Mouse (Mus musculus) lung, embryonic 16.5 days (tissue): Measurements from ENCODE around the gene Zfp235. TPM values are rescaled to one million over a fixed set of nuclear protein-coding genes. Genes with fewer than 3 reads are reported as not detected.

Source experiments
- ATAC-seq: fragments of 200-750 bp; cut with Nextera tagmentation; 2 replicates; pipeline ENCODE4 v1.8.0; 2017; ENCODE audit warnings: low read depth, mild to moderate bottlenecking, moderate library complexity
- H3K27ac ChIP-seq: fragments of 300-500 bp; sonication (generic); 2 replicates; pipeline ENCODE4 v1.5.1; 2014; ENCODE audit warnings: mild to moderate bottlenecking, control low read depth, low read length
- H3K27me3 ChIP-seq: fragments of 300-500 bp; sonication (generic); 2 replicates; pipeline ENCODE4 v1.6.1; 2014; ENCODE audit warnings: low read depth, low read length, mixed read lengths; ENCODE audit not compliant: control insufficient read depth, insufficient read depth
- H3K36me3 ChIP-seq: fragments of 300-500 bp; sonication (generic); 2 replicates; pipeline ENCODE4 v1.6.1; 2014; ENCODE audit warnings: low read length; ENCODE audit not compliant: control insufficient read depth, insufficient read depth
- H3K4me1 ChIP-seq: fragments of 300-500 bp; sonication (generic); replicated peaks from 2 replicates; pipeline ENCODE4 v1.6.1; 2014; ENCODE audit warnings: low read length, mixed read lengths; ENCODE audit not compliant: control insufficient read depth, insufficient read depth
- H3K4me2 ChIP-seq: fragments of 300-500 bp; sonication (generic); 2 replicates; pipeline ENCODE4 v1.6.1; 2014; ENCODE audit warnings: low read depth, low read length, control low read depth
- H3K4me3 ChIP-seq: fragments of 300-500 bp; sonication (generic); 2 replicates; pipeline ENCODE4 v1.5.1; 2014; ENCODE audit warnings: mild to moderate bottlenecking, low read length, control low read depth
- H3K9ac ChIP-seq: fragments of 300-500 bp; sonication (generic); 2 replicates; pipeline ENCODE4 v1.6.1; 2014; ENCODE audit warnings: low read length, control low read depth
- H3K9me3 ChIP-seq: fragments of 300-500 bp; sonication (generic); 2 replicates; pipeline ENCODE4 v1.6.1; 2016; ENCODE audit warnings: low read length; ENCODE audit not compliant: control insufficient read depth
- whole genome bisulfite sequencing: fragments of 180-500 bp; shearing (Covaris S2); extraction: QIAGEN DNeasy Blood & Tissue Kit; methylation state at CpG from one replicate; pipeline ENCODE4 v1.1.7; 2014; 5-methylcytosine and 5-hydroxymethylcytosine counted together
- polyA plus RNA-seq: library from polyadenylated mRNA; unstranded; fragments of >200 nt; fragmentation: Nextera tagmentation; extraction: Ambion mirVana; gene quantifications from 2 replicates; pipeline ENCODE4 v1.2.1, GENCODE M21; 2015

The Zfp235 gene
- polyA plus RNA-seq, 1 experiment from 2014 or later, result 18.4 TPM

DNA sequence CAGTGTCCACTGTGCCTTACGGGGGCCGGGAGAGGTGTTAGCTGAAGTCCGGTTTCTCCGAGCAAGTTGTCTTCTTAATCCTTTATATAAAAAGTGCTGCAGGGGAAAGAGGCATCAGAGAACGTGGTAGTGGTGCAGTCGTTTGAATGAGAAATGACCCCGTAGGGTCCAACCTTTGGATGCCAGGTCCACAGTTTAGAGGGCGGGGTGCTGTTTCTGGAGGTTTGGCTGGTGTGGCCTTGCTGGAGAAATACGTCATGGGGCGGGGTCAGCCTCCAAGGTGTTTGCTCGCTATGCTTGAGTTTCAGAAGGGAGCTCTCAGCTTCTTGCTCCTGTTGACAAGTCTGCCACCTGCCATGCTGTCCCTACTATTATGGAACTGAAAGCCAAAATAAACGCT lies 21.0 kb upstream of the Zfp235 start:
- no peaks in the 10 kb centered on the region for H3K27me3 ChIP-seq
- H3K9ac ChIP-seq, result peak overlapping the region; percentile 87
- peak overlapping the region; percentile 88 for H3K27ac ChIP-seq
- WGBS, result 11% methylated on average over 12 of the region's 12 CpGs
- peak overlapping the region; percentile 73 for H3K4me2 ChIP-seq
- H3K4me1 ChIP-seq, result peaks cover 2% of the 10 kb centered on the region; the same call in 1 of the 2 replicates
- ATAC-seq, result peak; percentile 45
- H3K9me3 ChIP-seq, result peaks cover 17% of the 10 kb centered on the region
- peak overlapping the region; percentile 74 for H3K4me3 ChIP-seq
- H3K36me3 ChIP-seq, result peaks cover 12% of the 10 kb centered on the region

DNA sequence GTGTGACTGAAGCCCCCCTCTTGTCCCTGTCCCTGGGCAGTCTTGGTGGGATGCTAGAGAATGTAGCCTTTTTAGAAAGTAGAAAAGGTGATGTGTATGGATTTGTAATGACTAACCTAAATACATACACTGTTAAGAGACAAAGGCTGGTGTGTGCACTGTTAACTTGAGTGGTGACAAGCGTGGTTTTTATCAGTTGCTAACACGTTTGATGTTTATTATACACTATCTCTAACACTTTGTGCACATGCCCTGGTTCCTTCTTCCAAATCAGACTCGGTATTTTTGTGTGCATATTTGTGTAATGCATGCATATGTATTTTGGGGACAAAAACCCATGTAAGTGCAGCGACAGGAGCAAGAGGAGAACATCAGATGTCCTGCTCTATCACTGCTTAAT lies 17.3 kb upstream of the Zfp235 start:
- no peaks in the 10 kb centered on the region for H3K36me3 ChIP-seq
- peaks cover 2% of the 10 kb centered on the region; the same call in 1 of the 2 replicates for H3K4me1 ChIP-seq
- ATAC-seq, result no peak
- H3K4me3 ChIP-seq, result no peak overlapping the region
- H3K9ac ChIP-seq, result no peak overlapping the region
- H3K9me3 ChIP-seq, result no peaks in the 10 kb centered on the region
- no peak overlapping the region for H3K4me2 ChIP-seq
- no peaks in the 10 kb centered on the region for H3K27me3 ChIP-seq
- no peak overlapping the region for H3K27ac ChIP-seq
- WGBS, result 59% methylated on average over 4 of the region's 4 CpGs

- H3K9me3 ChIP-seq, result no peaks in the 10 kb centered on the region
- WGBS, result 19% methylated on average over 6 of the region's 6 CpGs
- peak; percentile 29; the same call in 1 of the 2 replicates for ATAC-seq
- H3K27ac ChIP-seq, result peak overlapping the region; percentile 31; the same call in 1 of the 2 replicates
- peak overlapping the region; percentile 85 for H3K9ac ChIP-seq
- H3K4me1 ChIP-seq, result peaks cover 11% of the 10 kb centered on the region
- peak overlapping the region; percentile 87 for H3K4me3 ChIP-seq
- peak overlapping the region; percentile 91 for H3K4me2 ChIP-seq
- H3K36me3 ChIP-seq, result peaks cover 15% of the 10 kb centered on the region
- H3K27me3 ChIP-seq, result no peaks in the 10 kb centered on the region
Measured at GRCm38 (mm10) chr7:24133425-24133995, 459 bp upstream of the Zfp235 start.

GRCm38 (mm10) chr7:24142566-24142965 lies 8.6 kb downstream of the Zfp235 start:
- Histone ChIP-seq H3K9ac (no peak overlapping the region), H3K9me3 (no peaks in the 10 kb centered on the region; the same call in 1 of the 2 replicates), H3K4me3 (no peak overlapping the region), H3K36me3 (peaks cover 43% of the 10 kb centered on the region), H3K27me3 (no peaks in the 10 kb centered on the region), H3K4me1 (no peaks in the 10 kb centered on the region), H3K27ac (no peak overlapping the region), H3K4me2 (no peak overlapping the region)
- WGBS, result 90% methylated on average over 6 of the region's 6 CpGs
- no peak for ATAC-seq

DNA sequence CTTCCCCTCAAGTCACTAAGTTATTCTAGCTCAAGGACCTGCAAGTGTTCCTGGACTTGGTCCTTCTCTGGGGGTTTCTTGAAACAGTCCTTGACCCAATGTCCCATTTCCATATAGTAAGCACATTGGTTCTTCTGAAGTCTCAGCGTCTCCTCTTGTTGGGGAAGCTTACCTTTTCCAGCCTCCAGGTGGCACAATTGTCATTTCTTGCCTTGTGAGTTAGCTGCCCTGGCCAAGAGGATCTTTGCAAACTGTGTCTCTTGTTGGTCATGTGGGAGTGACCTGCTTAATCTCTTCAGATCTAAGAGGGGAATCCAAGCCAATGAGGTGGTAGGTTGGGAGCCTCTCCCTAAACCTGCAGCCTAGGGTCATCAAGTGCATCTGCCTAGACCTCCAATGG lies 19.3 kb downstream of the Zfp235 start:
- Histone ChIP-seq H3K27ac (no peak overlapping the region), H3K27me3 (no peaks in the 10 kb centered on the region), H3K9me3 (no peaks in the 10 kb centered on the region), H3K9ac (no peak overlapping the region), H3K4me2 (no peak overlapping the region), H3K36me3 (no peaks in the 10 kb centered on the region), H3K4me1 (no peaks in the 10 kb centered on the region), H3K4me3 (no peak overlapping the region)
- ATAC-seq, result no peak
- 10% methylated on average over 1 of the region's 1 CpGs for WGBS

DNA sequence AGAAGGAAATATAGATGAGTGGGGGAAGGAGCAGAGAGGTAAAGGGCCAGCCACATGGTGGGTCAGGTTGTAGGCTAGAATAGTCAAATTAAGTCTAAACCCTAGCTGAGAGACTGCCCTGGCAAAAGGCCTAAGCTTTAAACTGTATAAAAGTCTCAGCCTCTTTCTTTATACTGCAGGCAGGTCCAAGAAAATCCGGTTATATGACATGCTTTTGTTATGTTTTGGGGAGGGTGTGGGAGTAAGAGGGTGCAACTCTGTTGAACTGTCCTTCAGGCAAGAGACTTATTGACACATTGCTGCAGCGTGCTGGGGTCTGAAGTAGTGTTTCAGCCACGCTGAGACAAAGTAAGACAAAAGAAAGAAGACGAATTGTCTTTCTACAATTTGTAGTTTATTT lies 38.2 kb downstream of the Zfp235 start:
- Histone ChIP-seq H3K4me3 (no peak overlapping the region), H3K9ac (no peak overlapping the region), H3K4me2 (no peak overlapping the region), H3K27ac (no peak overlapping the region), H3K9me3 (no peaks in the 10 kb centered on the region), H3K27me3 (no peaks in the 10 kb centered on the region), H3K4me1 (no peaks in the 10 kb centered on the region), H3K36me3 (no peaks in the 10 kb centered on the region)
- ATAC-seq, result no peak
- WGBS, result 53% methylated on average over 4 of the region's 4 CpGs

- Histone ChIP-seq H3K4me1 (no peaks in the 10 kb centered on the region), H3K9me3 (no peaks in the 10 kb centered on the region), H3K9ac (peak within 1 kb of the TSS; percentile 80), H3K27me3 (no peaks in the 10 kb centered on the region), H3K4me3 (peak within 1 kb of the TSS; percentile 72), H3K4me2 (peak within 1 kb of the TSS; percentile 52), H3K27ac (peak within 1 kb of the TSS; percentile 67), H3K36me3 (no peaks in the 10 kb centered on the region)
- WGBS, result 12% methylated on average over 23 of the region's 23 CpGs
- peak; percentile 94 for ATAC-seq
Measured at GRCm38 (mm10) chr7:24174618-24175336, 40.8 kb downstream of the Zfp235 start, which contains the start of gene Zfp114. TSS of gene Zfp114 (plus strand) at chr7:24175060.

- Histone ChIP-seq H3K4me1 (no peaks in the 10 kb centered on the region), H3K36me3 (no peaks in the 10 kb centered on the region), H3K27ac (no peak overlapping the region), H3K9ac (peak overlapping the region; percentile 80; the same call in 1 of the 2 replicates), H3K27me3 (no peaks in the 10 kb centered on the region), H3K4me2 (peak overlapping the region; percentile 52), H3K4me3 (peak overlapping the region; percentile 72), H3K9me3 (no peaks in the 10 kb centered on the region)
- 51% methylated on average over 6 of the region's 6 CpGs for WGBS
- 0 out of 2 replicates have a peak, but pooled peaks have one; percentile 8 for ATAC-seq
Measured at GRCm38 (mm10) chr7:24175337-24175711, 41.4 kb downstream of the Zfp235 start.

DNA sequence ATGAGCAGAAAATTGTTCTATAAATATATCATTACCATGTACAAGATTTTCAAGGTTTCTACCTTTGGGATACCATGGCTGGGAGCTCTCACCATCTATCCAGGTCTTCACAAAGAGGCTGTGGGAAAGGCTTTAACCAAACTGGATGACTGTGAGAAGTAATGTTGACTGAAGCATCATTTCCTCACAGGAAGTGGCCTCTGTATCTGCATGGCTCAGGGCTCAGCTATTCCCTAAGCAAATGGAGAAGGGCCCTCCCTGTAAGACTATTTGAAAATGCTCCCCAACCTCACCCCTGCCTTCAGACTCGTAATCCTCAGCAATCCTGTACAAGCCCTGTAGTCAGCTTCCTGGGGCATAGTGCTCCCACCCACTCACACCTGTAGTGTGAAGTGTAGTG lies 53.6 kb downstream of the Zfp235 start:
- no peak overlapping the region for H3K4me2 ChIP-seq
- no peaks in the 10 kb centered on the region for H3K9me3 ChIP-seq
- no peaks in the 10 kb centered on the region for H3K4me1 ChIP-seq
- H3K27me3 ChIP-seq, result no peaks in the 10 kb centered on the region
- 74% methylated on average over 1 of the region's 1 CpGs for WGBS
- no peak overlapping the region for H3K27ac ChIP-seq
- H3K9ac ChIP-seq, result no peak overlapping the region
- no peaks in the 10 kb centered on the region for H3K36me3 ChIP-seq
- no peak overlapping the region for H3K4me3 ChIP-seq
- ATAC-seq, result no peak
